Mouse (Mus musculus): ENCODE data around the gene Zfp444. TPM values are rescaled to one million over a fixed set of nuclear protein-coding genes. Genes with fewer than 3 reads are reported as not detected.

Zfp444 gene
- total and polyA plus RNA-seq, 3 experiments: 16.2 to 24.2 TPM; not detected in 1

- TF ChIP-seq SMC3 (IDR thresholded peaks at IDR 0.05; ENCODE audit: low read depth, low read length) (no peak), TAL1 (IDR thresholded peaks at IDR 0.05; ENCODE audit: low read length) (no peak), ZKSCAN1 (IDR thresholded peaks at IDR 0.05; ENCODE audit: low read depth, low read length) (no peak), UBTF (IDR thresholded peaks at IDR 0.05; ENCODE audit: borderline replicate concordance, insufficient read depth, low read depth, low read length) (no peak), MAZ (IDR thresholded peaks at IDR 0.05; ENCODE audit: low read depth, low read length) (no peak), MYB (IDR thresholded peaks at IDR 0.05; ENCODE audit: low read depth, low read length) (no peak), POLR2AphosphoS5 (IDR thresholded peaks at IDR 0.05; ENCODE audit: borderline replicate concordance, low read depth, low read length) (no peak), MXI1 (IDR thresholded peaks at IDR 0.05; ENCODE audit: low read depth, low read length) (no peak; the same call in 1 of the 2 replicates), NRF1 (IDR thresholded peaks at IDR 0.05; ENCODE audit: insufficient read depth, low read depth, low read length, poor library complexity, severe bottlenecking) (no peak), KAT2A (conservative IDR thresholded peaks at IDR 0.05; ENCODE audit: low read depth, low read length) (no peak), CTCF (IDR thresholded peaks at IDR 0.05 in 2 of 3, conservative IDR thresholded peaks at IDR 0.05 in 1 of 3; ENCODE audit: control insufficient read depth in 1 of 3, insufficient read depth in 1 of 3, low read depth in 2 of 3, low read length in 3 of 3, poor library complexity in 1 of 3, severe bottlenecking in 1 of 3) (no peak), RAD21 (IDR thresholded peaks at IDR 0.05; ENCODE audit: low read depth, low read length) (no peak), ZC3H11A (IDR thresholded peaks at IDR 0.05; ENCODE audit: low read depth, low read length) (no peak), GATA1 (IDR thresholded peaks at IDR 0.05; ENCODE audit: low read depth, low read length) (peak; percentile 60), EP300 (IDR thresholded peaks at IDR 0.05; ENCODE audit: low read depth in 1 of 2, low read length in 2 of 2) (0 out of 4 replicates have a peak, but pooled peaks have one; percentile 18 to 23), ZMIZ1 (IDR thresholded peaks at IDR 0.05; ENCODE audit: low read depth, low read length) (no peak)
Measured at GRCm38 (mm10) chr7:6156901-6157472, 15.0 kb upstream of the Zfp444 start (continued).

- H3K9ac ChIP-seq (ENCODE audit: control insufficient read depth, low read depth, low read length, poor library complexity, severe bottlenecking): peak overlapping the region; percentile 99
- TF ChIP-seq ZMIZ1 (IDR thresholded peaks at IDR 0.05; ENCODE audit: low read depth, low read length) (no peak), JUND (IDR thresholded peaks at IDR 0.05; ENCODE audit: low read depth, low read length) (no peak), MAFK (IDR thresholded peaks at IDR 0.05; ENCODE audit: borderline replicate concordance, low read depth, low read length) (no peak), MXI1 (IDR thresholded peaks at IDR 0.05; ENCODE audit: low read depth, low read length) (no peak), ZKSCAN1 (IDR thresholded peaks at IDR 0.05; ENCODE audit: low read depth, low read length) (no peak), ETS1 (IDR thresholded peaks at IDR 0.05; ENCODE audit: low read depth, low read length) (0 out of 2 replicates have a peak, but pooled peaks have one; percentile 24), CHD2 (IDR thresholded peaks at IDR 0.05; ENCODE audit: low read length) (no peak), TBP (IDR thresholded peaks at IDR 0.05; ENCODE audit: low read depth, low read length) (no peak), GATA1 (IDR thresholded peaks at IDR 0.05; ENCODE audit: low read depth, low read length) (peak; percentile 64), UBTF (IDR thresholded peaks at IDR 0.05; ENCODE audit: borderline replicate concordance, insufficient read depth, low read depth, low read length) (no peak), USF2 (IDR thresholded peaks at IDR 0.05; ENCODE audit: borderline replicate concordance in 1 of 2, insufficient read depth in 1 of 2, low read depth in 1 of 2, low read length in 2 of 2) (no peak), RCOR1 (IDR thresholded peaks at IDR 0.05; ENCODE audit: low read depth, low read length) (0 out of 2 replicates have a peak, but pooled peaks have one; percentile 9), MAX (IDR thresholded peaks at IDR 0.05; ENCODE audit: low read length) (no peak)
- peaks cover 0 to 12% of the 10 kb centered on the region in 2 experiments; a peak in 2 of 4 replicates for H3K36me3 ChIP-seq (ENCODE audit: control insufficient read depth in 1 of 2, insufficient read depth in 2 of 2, low read length in 2 of 2)
- peak; percentile 52 for DNase-seq (ENCODE audit: low read depth, low spot score)
- H3K27ac ChIP-seq (ENCODE audit: control insufficient read depth, low read depth, low read length): peak overlapping the region; percentile 42
- peaks cover 0 to 16% of the 10 kb centered on the region in 2 experiments; a peak in 3 of 4 replicates for H3K4me1 ChIP-seq (ENCODE audit: control insufficient read depth in 1 of 2, insufficient read depth in 2 of 2, low read length in 2 of 2)
- no peaks in the 10 kb centered on the region for H3K27me3 ChIP-seq (ENCODE audit: control insufficient read depth in 1 of 2, insufficient read depth in 2 of 2, low read length in 2 of 2)
- peak overlapping the region; percentile 79 to 99 for H3K4me3 ChIP-seq (ENCODE audit: control insufficient read depth in 1 of 2, insufficient read depth in 1 of 2, low read depth in 2 of 2, low read length in 2 of 2)
- H3K9me3 ChIP-seq (replicated peaks; ENCODE audit: insufficient read depth, low read length): no peaks in the 10 kb centered on the region
- peaks cover 31% of the 10 kb centered on the region for H3K79me2 ChIP-seq (ENCODE audit: control insufficient read depth, insufficient read depth, low read length, poor library complexity)
Measured at GRCm38 (mm10) chr7:6157479-6157878, 14.5 kb upstream of the Zfp444 start.
